Mouse (Mus musculus) subcutaneous adipose tissue, adult 2 months (tissue): ENCODE measurements around the gene Tex52. TPM values are rescaled to one million over a fixed set of nuclear protein-coding genes. Genes with fewer than 3 reads are reported as not detected.

Experiments
- polyA plus RNA-seq: library from polyadenylated mRNA; depleted of rRNA; stranded (reverse); fragments of >200 nt; gene quantifications from 2 replicates; pipeline ENCODE4 v1.2.3, GENCODE M21; 2012; ENCODE audit warnings: low replicate concordance; rRNA removed

The Tex52 gene
- polyA plus RNA-seq, result 0.10 and 0.14 TPM in 2 replicates

GRCm38 (mm10) chr6:128375192-128375591, at the start of gene Tex52, which contains the start of gene Gm44596:
TSS of gene Tex52 (plus strand) at chr6:128375456.
TSS of gene Gm44596 (plus strand) at chr6:128375503.

GRCm38 (mm10) chr6:128355726-128356416, 19.4 kb upstream of the Tex52 start, which contains the start of gene Tulp3:
TSS of gene Tulp3 (minus strand) at chr6:128355851.

GRCm38 (mm10) chr6:128362381-128363006, 12.8 kb upstream of the Tex52 start, which contains the start of the genes Rhno1 and Foxm1:
TSS of gene Rhno1 (minus strand) at chr6:128362911.
TSS of gene Foxm1 (plus strand) at chr6:128362967.

GRCm38 (mm10) chr6:128398996-128399395, 23.7 kb downstream of the Tex52 start, which contains the start of gene Nrip2:
TSS of gene Nrip2 (plus strand) at chr6:128399296.

GRCm38 (mm10) chr6:128424269-128425019, 49.2 kb downstream of the Tex52 start, which contains the start of gene Itfg2:
TSS of gene Itfg2 (minus strand) at chr6:128424931.

Other genes with a start within 250 kb of the Tex52 start
- 83.2 and 136 TPM in 2 replicates for gene Tspan9, start 231.9 kb upstream of the Tex52 start, polyA plus RNA-seq
- 2.0 and 2.2 TPM in 2 replicates for gene Tead4, start 74.6 kb upstream of the Tex52 start, polyA plus RNA-seq
- gene Tulp3, start 19.6 kb upstream of the Tex52 start, polyA plus RNA-seq, result 25.0 and 33.1 TPM in 2 replicates
- 9.2 and 21.4 TPM in 2 replicates for gene Rhno1, start 12.5 kb upstream of the Tex52 start, polyA plus RNA-seq
- gene Foxm1, start 12.5 kb upstream of the Tex52 start, polyA plus RNA-seq, result 4.2 and 19.2 TPM in 2 replicates
- not detected in 2 replicates for gene Gm44596, start within 50 bp of the Tex52 start, polyA plus RNA-seq
- 8.2 and 19.7 TPM in 2 replicates for gene Nrip2, start 23.8 kb downstream of the Tex52 start, polyA plus RNA-seq
- gene Itfg2, start 49.5 kb downstream of the Tex52 start, polyA plus RNA-seq, result 14.2 and 36.2 TPM in 2 replicates
- 59.3 and 223 TPM in 2 replicates for gene Fkbp4, start 63.2 kb downstream of the Tex52 start, polyA plus RNA-seq
- 0.04 and 0.48 TPM in 2 replicates for gene Pzp, start 151.3 kb downstream of the Tex52 start, polyA plus RNA-seq
- 6.8 TPM in 1 of 2 replicates, not detected in the other for gene A2ml1, start 206.2 kb downstream of the Tex52 start, polyA plus RNA-seq
- gene Klrb1a, start 248.1 kb downstream of the Tex52 start, polyA plus RNA-seq, result 0.32 and 1.2 TPM in 2 replicates